Mouse (Mus musculus) stomach, postnatal 0 days (tissue): ENCODE data around the gene Slc35e2.

Experiments used
- CTCF ChIP-seq: IDR thresholded peaks from 2 replicates; pipeline ENCODE4 v1.5.1; 2016; ENCODE audit warnings: antibody characterized with exemption, low read depth, mild to moderate bottlenecking, moderate library complexity
- EP300 ChIP-seq: optimal IDR thresholded peaks from 2 replicates; pipeline ENCODE3; 2016; ENCODE audit warnings: antibody characterized with exemption

GRCm38 (mm10) chr4:155606825-155607224 is 5.6 kb downstream of the Slc35e2 start:
- TF ChIP-seq CTCF (no peak), EP300 (no peak)
